Mouse (Mus musculus): ENCODE measurements around the gene Fbxo10.
"Not testable (repeated sequence)": the region's sequence is repeated elsewhere in the genome, so short reads cannot be mapped to it uniquely, and the experiment has no call there.

The Fbxo10 gene

GRCm38 (mm10) chr4:45047286-45047887, 37.0 kb downstream of the Fbxo10 start:
- DNase-seq (ENCODE audit: low spot score in 2 of 2), result no peak

GRCm38 (mm10) chr4:45046679-45047078, 37.7 kb downstream of the Fbxo10 start:
- DNase-seq (ENCODE audit: low spot score in 2 of 2), result no peak

- DNase-seq (ENCODE audit: low spot score in 2 of 2), result no peak
Measured at GRCm38 (mm10) chr4:45040795-45041194, 43.6 kb downstream of the Fbxo10 start.

GRCm38 (mm10) chr4:45039546-45039945, 44.9 kb downstream of the Fbxo10 start:
- not testable (repeated sequence) for DNase-seq (ENCODE audit: low spot score in 2 of 2)

GRCm38 (mm10) chr4:45038879-45039278, 45.5 kb downstream of the Fbxo10 start:
- DNase-seq (ENCODE audit: low spot score in 2 of 2), result peak in 1 of 2 experiments; percentile 20

- DNase-seq (ENCODE audit: low spot score in 2 of 2), result no peak
Measured at GRCm38 (mm10) chr4:45037455-45038410, 46.7 kb downstream of the Fbxo10 start.

- DNase-seq (ENCODE audit: low spot score in 2 of 2), result no peak
Measured at GRCm38 (mm10) chr4:45036571-45036970, 47.8 kb downstream of the Fbxo10 start.

GRCm38 (mm10) chr4:45036048-45036447, 48.4 kb downstream of the Fbxo10 start:
- DNase-seq (ENCODE audit: low spot score in 2 of 2), result no peak

GRCm38 (mm10) chr4:45034693-45035628, 49.4 kb downstream of the Fbxo10 start:
- no peak for DNase-seq (ENCODE audit: low spot score in 2 of 2)

GRCm38 (mm10) chr4:45032586-45032985, 51.8 kb downstream of the Fbxo10 start:
- no peak for DNase-seq (ENCODE audit: low spot score in 2 of 2)

GRCm38 (mm10) chr4:45026459-45026858, 57.9 kb downstream of the Fbxo10 start:
- DNase-seq (ENCODE audit: low spot score in 2 of 2), result no peak

GRCm38 (mm10) chr4:45019009-45019408, 65.4 kb downstream of the Fbxo10 start:
- DNase-seq (ENCODE audit: low spot score in 2 of 2), result no peak

GRCm38 (mm10) chr4:45018452-45018980, 65.9 kb downstream of the Fbxo10 start, which contains the start of gene Polr1e:
Polr1e (plus strand) TSS chr4:45018583.
- DNase-seq (ENCODE audit: low spot score in 2 of 2), result peak; percentile 88 to 90

GRCm38 (mm10) chr4:45015615-45016014, 68.8 kb downstream of the Fbxo10 start:
- peak; percentile 26 to 42 for DNase-seq (ENCODE audit: low spot score in 2 of 2)

- DNase-seq (ENCODE audit: low spot score in 2 of 2), result no peak
Measured at GRCm38 (mm10) chr4:45013537-45013936, 70.9 kb downstream of the Fbxo10 start.

- no peak for DNase-seq (ENCODE audit: low spot score in 2 of 2)
Measured at GRCm38 (mm10) chr4:45013031-45013431, 71.4 kb downstream of the Fbxo10 start.

GRCm38 (mm10) chr4:45012105-45012975, 72.1 kb downstream of the Fbxo10 start, which contains the start of gene Zbtb5:
Zbtb5 (minus strand) TSS chr4:45012412.
- peak; percentile 100 for DNase-seq (ENCODE audit: low spot score in 2 of 2)

- DNase-seq (ENCODE audit: low spot score in 2 of 2), result peak; percentile 46 to 57
Measured at GRCm38 (mm10) chr4:45011581-45012104, 72.8 kb downstream of the Fbxo10 start.

GRCm38 (mm10) chr4:45010806-45011415, 73.5 kb downstream of the Fbxo10 start:
- no peak for DNase-seq (ENCODE audit: low spot score in 2 of 2)

GRCm38 (mm10) chr4:45005452-45005851, 79.0 kb downstream of the Fbxo10 start:
- no peak for DNase-seq (ENCODE audit: low spot score in 2 of 2)

Measured in natural killer cell, adult 2 months (primary cell).